Mouse (Mus musculus) liver, postnatal 0 days (tissue): ENCODE measurements around the gene C330021F23Rik.

ENCODE experiments used
- CTCF ChIP-seq: sonication (generic); IDR thresholded peaks from 2 replicates; pipeline ENCODE4 v1.5.1; 2016; ENCODE audit warnings: antibody characterized with exemption, low read depth
- EP300 ChIP-seq: IDR thresholded peaks from 2 replicates; pipeline ENCODE4 v1.6.1; 2016; ENCODE audit warnings: antibody characterized with exemption, low read depth, mild to moderate bottlenecking

GRCm38 (mm10) chr8:3531936-3532335 is 35.9 kb upstream of the C330021F23Rik start:
- no peak for TF ChIP-seq CTCF
- TF ChIP-seq EP300: no peak
